Mouse (Mus musculus): ENCODE measurements around the gene Dgkz. TPM values are rescaled to one million over a fixed set of nuclear protein-coding genes. Genes with fewer than 3 reads are reported as not detected.
A peak's percentile ranks its signal among the peaks of the same experiment; 100 is the strongest.

The Dgkz gene
- polyA plus RNA-seq, 1 experiment from 2014 or later: 52.1 TPM

GRCm38 (mm10) chr2:91953825-91954224, 21.8 kb downstream of the Dgkz start:
- 13% methylated on average over 5 of the region's 5 CpGs for WGBS
- H3K4me2 ChIP-seq (replicated peaks; ENCODE audit: low read depth, low read length): no peak overlapping the region
- 0 out of 2 replicates have a peak overlapping the region, but pooled peaks have one; percentile 12 for H3K9ac ChIP-seq (replicated peaks; ENCODE audit: low read length)
- no peaks in the 10 kb centered on the region for H3K27me3 ChIP-seq (ENCODE audit: insufficient read depth, low read length)
- peak overlapping the region; percentile 76 for H3K27ac ChIP-seq (ENCODE audit: low read length)
- H3K36me3 ChIP-seq (ENCODE audit: insufficient read depth, low read length): no peaks in the 10 kb centered on the region
- peak; percentile 64; the same call in 1 of the 2 replicates for ATAC-seq (ENCODE audit: low FRiP score, low TSS enrichment)
- H3K4me3 ChIP-seq (ENCODE audit: low read length): no peak overlapping the region
- H3K9me3 ChIP-seq (ENCODE audit: low read length): no peaks in the 10 kb centered on the region
- peaks cover 61% of the 10 kb centered on the region for H3K4me1 ChIP-seq (ENCODE audit: insufficient read depth, low read length)

DNA sequence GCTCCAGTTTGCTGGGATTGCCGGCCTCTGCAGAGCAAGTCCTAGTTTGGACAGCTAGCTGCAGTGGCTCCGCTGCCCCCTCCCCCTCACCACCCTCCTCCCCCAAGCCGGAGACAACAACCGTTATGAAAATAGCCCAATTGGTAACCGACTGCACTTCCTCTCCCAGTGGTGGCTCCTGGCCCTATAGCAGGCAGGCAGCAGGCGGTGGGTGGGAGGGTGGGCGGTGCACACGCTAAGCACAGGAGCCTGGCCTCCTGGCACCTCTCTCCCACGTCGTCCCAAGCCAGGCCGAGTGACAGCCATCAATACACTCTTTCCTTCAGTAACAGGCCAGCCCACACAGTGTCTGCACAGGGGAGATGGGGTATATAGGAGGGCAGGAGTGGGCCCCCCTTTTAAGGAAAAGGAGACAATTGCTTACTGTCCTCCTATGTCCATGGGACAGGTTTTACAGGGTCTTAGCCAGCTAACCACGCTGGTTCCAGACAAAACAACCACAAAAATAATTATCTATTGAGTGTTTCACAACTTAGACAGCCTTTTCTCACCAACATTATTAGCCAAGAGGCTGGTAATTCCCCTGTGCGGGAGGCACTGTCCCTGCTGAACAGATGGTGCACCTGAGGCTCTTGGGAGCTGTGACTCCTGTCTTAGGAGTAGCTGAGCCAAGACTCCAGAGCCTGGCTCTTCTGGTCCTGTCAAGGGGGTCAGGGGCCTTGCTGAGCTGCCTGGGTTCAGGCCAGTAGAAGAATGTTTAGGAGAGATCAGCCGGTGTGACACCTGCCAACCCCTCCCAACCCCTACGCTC, 25.2 kb downstream of the Dgkz start:
- peak overlapping the region; percentile 5; the same call in 1 of the 2 replicates for H3K4me3 ChIP-seq (ENCODE audit: low read length)
- no peaks in the 10 kb centered on the region for H3K27me3 ChIP-seq (ENCODE audit: insufficient read depth, low read length)
- peak; percentile 64 for ATAC-seq (ENCODE audit: low FRiP score, low TSS enrichment)
- H3K9ac ChIP-seq (replicated peaks; ENCODE audit: low read length): peak overlapping the region; percentile 48
- no peaks in the 10 kb centered on the region for H3K9me3 ChIP-seq (ENCODE audit: low read length)
- H3K4me1 ChIP-seq (ENCODE audit: insufficient read depth, low read length): peaks cover 70% of the 10 kb centered on the region
- 12% methylated on average over 15 of the region's 15 CpGs for WGBS
- peak overlapping the region; percentile 39 for H3K4me2 ChIP-seq (replicated peaks; ENCODE audit: low read depth, low read length)
- H3K27ac ChIP-seq (ENCODE audit: low read length): peak overlapping the region; percentile 77
- no peaks in the 10 kb centered on the region for H3K36me3 ChIP-seq (ENCODE audit: insufficient read depth, low read length)

- H3K9ac ChIP-seq (replicated peaks; ENCODE audit: low read length): peak overlapping the region; percentile 48
- H3K4me2 ChIP-seq (replicated peaks; ENCODE audit: low read depth, low read length): peak overlapping the region; percentile 39
- ATAC-seq (ENCODE audit: low FRiP score, low TSS enrichment): peak; percentile 25; the same call in 1 of the 2 replicates
- H3K4me1 ChIP-seq (ENCODE audit: insufficient read depth, low read length): peaks cover 68% of the 10 kb centered on the region
- peak overlapping the region; percentile 5; the same call in 1 of the 2 replicates for H3K4me3 ChIP-seq (ENCODE audit: low read length)
- H3K27ac ChIP-seq (ENCODE audit: low read length): peak overlapping the region; percentile 70
- H3K27me3 ChIP-seq (ENCODE audit: insufficient read depth, low read length): no peaks in the 10 kb centered on the region
- H3K36me3 ChIP-seq (ENCODE audit: insufficient read depth, low read length): no peaks in the 10 kb centered on the region
- H3K9me3 ChIP-seq (ENCODE audit: low read length): no peaks in the 10 kb centered on the region
- WGBS: 58% methylated on average over 17 of the region's 17 CpGs
Observed at GRCm38 (mm10) chr2:91949411-91950274, 26.0 kb downstream of the Dgkz start.

GRCm38 (mm10) chr2:91948792-91949241, 26.8 kb downstream of the Dgkz start:
- no peak overlapping the region for H3K4me2 ChIP-seq (replicated peaks; ENCODE audit: low read depth, low read length)
- H3K4me1 ChIP-seq (ENCODE audit: insufficient read depth, low read length): peaks cover 67% of the 10 kb centered on the region

GRCm38 (mm10) chr2:91948151-91948509, 27.5 kb downstream of the Dgkz start:
- peaks cover 61% of the 10 kb centered on the region for H3K4me1 ChIP-seq (ENCODE audit: insufficient read depth, low read length)
- no peak for ATAC-seq (ENCODE audit: low FRiP score, low TSS enrichment)
- H3K36me3 ChIP-seq (ENCODE audit: insufficient read depth, low read length): no peaks in the 10 kb centered on the region
- no peak overlapping the region; the same call in 1 of the 2 replicates for H3K9ac ChIP-seq (replicated peaks; ENCODE audit: low read length)
- H3K4me3 ChIP-seq (ENCODE audit: low read length): no peak overlapping the region
- H3K27me3 ChIP-seq (ENCODE audit: insufficient read depth, low read length): no peaks in the 10 kb centered on the region
- peak overlapping the region; percentile 47; the same call in 1 of the 2 replicates for H3K27ac ChIP-seq (ENCODE audit: low read length)
- WGBS: 66% methylated on average over 6 of the region's 6 CpGs
- no peaks in the 10 kb centered on the region for H3K9me3 ChIP-seq (ENCODE audit: low read length)
- no peak overlapping the region for H3K4me2 ChIP-seq (replicated peaks; ENCODE audit: low read depth, low read length)

More at GRCm38 (mm10) chr2:91948792-91949241, 26.8 kb downstream of the Dgkz start:
- Histone ChIP-seq H3K27ac (ENCODE audit: low read length) (peak overlapping the region; percentile 70; the same call in 1 of the 2 replicates), H3K9ac (replicated peaks; ENCODE audit: low read length) (no peak overlapping the region; the same call in 1 of the 2 replicates), H3K4me3 (ENCODE audit: low read length) (no peak overlapping the region), H3K9me3 (ENCODE audit: low read length) (no peaks in the 10 kb centered on the region), H3K36me3 (ENCODE audit: insufficient read depth, low read length) (no peaks in the 10 kb centered on the region), H3K27me3 (ENCODE audit: insufficient read depth, low read length) (no peaks in the 10 kb centered on the region)
- WGBS: 74% methylated on average over 3 of the region's 3 CpGs
- ATAC-seq (ENCODE audit: low FRiP score, low TSS enrichment): no peak

- Histone ChIP-seq H3K9ac (replicated peaks; ENCODE audit: low read length) (peak overlapping the region; percentile 36), H3K36me3 (ENCODE audit: insufficient read depth, low read length) (no peaks in the 10 kb centered on the region), H3K4me3 (ENCODE audit: low read length) (no peak overlapping the region), H3K4me2 (replicated peaks; ENCODE audit: low read depth, low read length) (no peak overlapping the region), H3K4me1 (ENCODE audit: insufficient read depth, low read length) (peaks cover 60% of the 10 kb centered on the region), H3K27me3 (ENCODE audit: insufficient read depth, low read length) (no peaks in the 10 kb centered on the region), H3K27ac (ENCODE audit: low read length) (peak overlapping the region; percentile 47; the same call in 1 of the 2 replicates), H3K9me3 (ENCODE audit: low read length) (no peaks in the 10 kb centered on the region)
- 52% methylated on average over 11 of the region's 11 CpGs for WGBS
- 0 out of 2 replicates have a peak, but pooled peaks have one; percentile 10 for ATAC-seq (ENCODE audit: low FRiP score, low TSS enrichment)
Observed at GRCm38 (mm10) chr2:91947397-91948150, 28.1 kb downstream of the Dgkz start.

DNA sequence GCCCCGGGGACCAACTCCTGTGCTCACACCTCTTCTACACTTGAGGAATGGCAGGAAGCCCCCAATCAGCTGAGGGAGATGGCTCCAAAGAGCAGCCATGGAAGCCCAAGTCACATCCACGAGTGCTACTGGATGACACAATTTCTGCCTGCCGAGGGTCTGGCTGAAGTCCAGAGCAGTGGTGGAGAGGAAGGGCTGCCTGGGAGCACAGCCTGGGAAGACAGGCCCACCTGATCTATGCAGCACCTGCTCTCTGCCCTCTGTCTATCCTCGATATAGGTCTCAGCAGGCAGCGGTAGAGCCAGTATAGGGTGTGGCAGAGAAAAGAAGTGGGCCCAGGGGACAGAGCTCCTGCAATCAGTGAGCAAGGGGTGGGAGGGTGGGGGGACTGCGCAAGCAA, 28.8 kb downstream of the Dgkz start:
- H3K9ac ChIP-seq (replicated peaks; ENCODE audit: low read length): 0 out of 2 replicates have a peak overlapping the region, but pooled peaks have one; percentile 13
- peaks cover 3% of the 10 kb centered on the region; the same call in 1 of the 2 replicates for H3K36me3 ChIP-seq (ENCODE audit: insufficient read depth, low read length)
- no peaks in the 10 kb centered on the region for H3K9me3 ChIP-seq (ENCODE audit: low read length)
- no peak overlapping the region for H3K4me2 ChIP-seq (replicated peaks; ENCODE audit: low read depth, low read length)
- no peaks in the 10 kb centered on the region for H3K27me3 ChIP-seq (ENCODE audit: insufficient read depth, low read length)
- H3K4me3 ChIP-seq (ENCODE audit: low read length): no peak overlapping the region
- WGBS: 68% methylated on average over 6 of the region's 6 CpGs
- ATAC-seq (ENCODE audit: low FRiP score, low TSS enrichment): no peak
- H3K27ac ChIP-seq (ENCODE audit: low read length): no peak overlapping the region
- peaks cover 60% of the 10 kb centered on the region for H3K4me1 ChIP-seq (ENCODE audit: insufficient read depth, low read length)

GRCm38 (mm10) chr2:91945483-91945882, 30.2 kb downstream of the Dgkz start, which contains the start of gene Gm9821:
Gm9821 (plus strand) TSS chr2:91945703.
- Histone ChIP-seq H3K27ac (ENCODE audit: low read length) (no peak within 1 kb of the TSS), H3K4me3 (ENCODE audit: low read length) (no peak within 1 kb of the TSS), H3K36me3 (ENCODE audit: insufficient read depth, low read length) (peaks cover 7% of the 10 kb centered on the region; the same call in 1 of the 2 replicates), H3K4me1 (ENCODE audit: insufficient read depth, low read length) (peaks cover 55% of the 10 kb centered on the region), H3K9ac (replicated peaks; ENCODE audit: low read length) (no peak within 1 kb of the TSS), H3K9me3 (ENCODE audit: low read length) (no peaks in the 10 kb centered on the region), H3K4me2 (replicated peaks; ENCODE audit: low read depth, low read length) (no peak within 1 kb of the TSS), H3K27me3 (ENCODE audit: insufficient read depth, low read length) (no peaks in the 10 kb centered on the region)
- ATAC-seq (ENCODE audit: low FRiP score, low TSS enrichment): no peak
- WGBS: 79% methylated on average over 18 of the region's 18 CpGs
